Mouse (Mus musculus): ENCODE measurements around the gene Cmc2.

The Cmc2 gene

GRCm38 (mm10) chr8:116921337-116922059 lies at the start of gene Cmc2, which contains the start of gene Cenpn:
TSS of gene Cmc2 (minus strand) at chr8:116921455.
TSS of gene Cenpn (plus strand) at chr8:116921730.
- peak; percentile 86 to 89 for DNase-seq (ENCODE audit: low read depth in 2 of 2, low spot score in 2 of 2)

GRCm38 (mm10) chr8:116969531-116969930 lies 48.3 kb upstream of the Cmc2 start:
- no peak for DNase-seq (ENCODE audit: low read depth in 2 of 2, low spot score in 2 of 2)

GRCm38 (mm10) chr8:116954415-116954814 lies 33.2 kb upstream of the Cmc2 start:
- no peak for DNase-seq (ENCODE audit: low read depth in 2 of 2, low spot score in 2 of 2)

GRCm38 (mm10) chr8:116952428-116952827 lies 31.2 kb upstream of the Cmc2 start:
- peak; percentile 3 to 5 for DNase-seq (ENCODE audit: low read depth in 2 of 2, low spot score in 2 of 2)

GRCm38 (mm10) chr8:116951778-116952177 lies 30.5 kb upstream of the Cmc2 start:
- DNase-seq (ENCODE audit: low read depth in 2 of 2, low spot score in 2 of 2): no peak

GRCm38 (mm10) chr8:116951369-116951768 lies 30.1 kb upstream of the Cmc2 start:
- no peak for DNase-seq (ENCODE audit: low read depth in 2 of 2, low spot score in 2 of 2)

- DNase-seq (ENCODE audit: low read depth in 2 of 2, low spot score in 2 of 2): no peak
Measured at GRCm38 (mm10) chr8:116947589-116947988, 26.3 kb upstream of the Cmc2 start.

GRCm38 (mm10) chr8:116946851-116947250 lies 25.6 kb upstream of the Cmc2 start:
- no peak for DNase-seq (ENCODE audit: low read depth in 2 of 2, low spot score in 2 of 2)

- peak; percentile 10 to 27 for DNase-seq (ENCODE audit: low read depth in 2 of 2, low spot score in 2 of 2)
Measured at GRCm38 (mm10) chr8:116946268-116946838, 25.1 kb upstream of the Cmc2 start.

- no peak for DNase-seq (ENCODE audit: low read depth in 2 of 2, low spot score in 2 of 2)
Measured at GRCm38 (mm10) chr8:116945169-116945910, 24.1 kb upstream of the Cmc2 start.

- no peak for DNase-seq (ENCODE audit: low read depth in 2 of 2, low spot score in 2 of 2)
Measured at GRCm38 (mm10) chr8:116944385-116944696, 23.1 kb upstream of the Cmc2 start.

GRCm38 (mm10) chr8:116943555-116944384 lies 22.5 kb upstream of the Cmc2 start:
- peak; percentile 11 to 21 for DNase-seq (ENCODE audit: low read depth in 2 of 2, low spot score in 2 of 2)

- peak; percentile 42 for DNase-seq (ENCODE audit: low read depth in 2 of 2, low spot score in 2 of 2)
Measured at GRCm38 (mm10) chr8:116943161-116943554, 21.9 kb upstream of the Cmc2 start, which contains the start of gene Atmin. TSS of gene Atmin (plus strand) at chr8:116943393.

- no peak for DNase-seq (ENCODE audit: low read depth in 2 of 2, low spot score in 2 of 2)
Measured at GRCm38 (mm10) chr8:116942284-116943058, 21.2 kb upstream of the Cmc2 start.

- no peak for DNase-seq (ENCODE audit: low read depth in 2 of 2, low spot score in 2 of 2)
Measured at GRCm38 (mm10) chr8:116935506-116935905, 14.3 kb upstream of the Cmc2 start.

- DNase-seq (ENCODE audit: low read depth in 2 of 2, low spot score in 2 of 2): no peak
Measured at GRCm38 (mm10) chr8:116934976-116935375, 13.7 kb upstream of the Cmc2 start.

- DNase-seq (ENCODE audit: low read depth in 2 of 2, low spot score in 2 of 2): no peak
Measured at GRCm38 (mm10) chr8:116928588-116928987, 7.3 kb upstream of the Cmc2 start.

GRCm38 (mm10) chr8:116927880-116928279 lies 6.6 kb upstream of the Cmc2 start:
- peak; percentile 52 to 63 for DNase-seq (ENCODE audit: low read depth in 2 of 2, low spot score in 2 of 2)

- DNase-seq (ENCODE audit: low read depth in 2 of 2, low spot score in 2 of 2): peak in 1 of 2 experiments; percentile 14
Measured at GRCm38 (mm10) chr8:116923526-116923925, 2.3 kb upstream of the Cmc2 start.

GRCm38 (mm10) chr8:116922060-116922757 lies 954 bp upstream of the Cmc2 start:
- no peak for DNase-seq (ENCODE audit: low read depth in 2 of 2, low spot score in 2 of 2)

Data from CD8-positive naive resting alpha-beta T cell, adult 2 months (primary cell).